Mouse (Mus musculus) erythroid progenitor cell, adult 5-6 weeks (primary cell): ENCODE results near the gene Hsd17b14. TPM values are rescaled to one million over a fixed set of nuclear protein-coding genes. Genes with fewer than 3 reads are reported as not detected.
"Not testable (repeated sequence)": the region's sequence is repeated elsewhere in the genome, so short reads cannot be mapped to it uniquely, and the experiment has no call there.

ENCODE experiments used
- ATAC-seq: replicated peaks from 2 replicates; pipeline ENCODE4 v1.8.0; 2016; ENCODE audit warnings: moderate number of reproducible peaks, mild to moderate bottlenecking, moderate TSS enrichment, inconsistent platforms; ENCODE audit not compliant: poor library complexity, low FRiP score, severe bottlenecking
- total RNA-seq, 2 experiments: library from RNA; stranded (forward) in 1 of 2; stranded (reverse) in 1 of 2; fragments of 150-400 nt in 1 of 2; fragments of 186-747, 209-891 nt in 1 of 2; gene quantifications; 2 replicates each; pipeline versions ENCODE4 v1.2.3 to v1.2.4; 2015 to 2017; ENCODE audit warnings: low replicate concordance in 2 of 2

The Hsd17b14 gene
- total RNA-seq, 2 experiments from 2014 or later = not detected

DNA sequence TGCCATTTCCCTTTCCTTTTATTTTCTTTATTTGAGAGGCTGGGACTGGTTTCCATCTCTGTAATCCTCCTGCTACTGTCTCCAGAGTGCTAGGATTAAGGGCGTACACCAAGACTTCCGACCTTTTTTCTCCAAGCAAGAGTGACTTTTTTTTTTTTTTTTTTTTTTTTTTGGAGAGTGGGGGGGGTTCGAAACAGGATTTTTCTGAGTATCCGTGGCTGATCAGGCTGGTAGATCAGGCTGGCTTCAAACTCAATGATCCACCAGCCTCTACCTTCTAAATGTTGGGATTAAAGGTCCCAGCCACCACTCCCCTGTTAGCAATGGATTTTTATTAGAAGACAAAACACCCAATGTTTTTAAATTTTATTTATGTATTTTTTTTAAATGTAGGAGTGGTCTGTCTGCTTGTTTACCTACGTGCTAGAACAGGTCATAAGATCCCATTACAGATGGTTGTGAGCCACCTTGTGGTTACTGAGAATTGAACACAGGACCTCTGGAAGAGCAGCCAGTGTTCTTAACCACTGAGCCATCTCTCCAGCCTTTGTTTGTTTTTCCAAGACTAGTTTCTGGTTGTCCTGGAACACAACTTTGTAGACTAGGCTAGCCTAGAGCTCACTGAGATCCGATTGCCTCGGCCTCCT lies 28.1 kb upstream of the Hsd17b14 start:
- ATAC-seq = no peak

DNA sequence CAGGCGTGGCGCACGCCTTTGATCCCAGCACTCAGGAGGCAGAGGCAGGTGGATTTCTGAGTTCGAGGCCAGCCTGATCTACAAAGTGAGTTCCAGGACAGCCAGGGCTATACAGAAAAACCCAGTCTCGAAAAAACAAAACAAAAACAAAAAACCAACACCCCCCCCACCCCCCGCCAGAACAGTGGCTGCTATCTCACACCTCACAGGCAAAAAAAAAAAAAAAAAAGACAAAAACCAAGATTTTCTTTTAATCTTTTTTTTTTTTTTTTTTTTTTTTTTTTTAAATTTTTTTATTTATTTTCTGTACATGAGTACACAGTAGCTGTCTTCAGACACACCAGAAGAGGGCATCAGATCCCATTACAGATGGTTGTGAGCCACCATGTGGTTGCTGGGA lies 27.5 kb upstream of the Hsd17b14 start:
- not testable (repeated sequence) for ATAC-seq

DNA sequence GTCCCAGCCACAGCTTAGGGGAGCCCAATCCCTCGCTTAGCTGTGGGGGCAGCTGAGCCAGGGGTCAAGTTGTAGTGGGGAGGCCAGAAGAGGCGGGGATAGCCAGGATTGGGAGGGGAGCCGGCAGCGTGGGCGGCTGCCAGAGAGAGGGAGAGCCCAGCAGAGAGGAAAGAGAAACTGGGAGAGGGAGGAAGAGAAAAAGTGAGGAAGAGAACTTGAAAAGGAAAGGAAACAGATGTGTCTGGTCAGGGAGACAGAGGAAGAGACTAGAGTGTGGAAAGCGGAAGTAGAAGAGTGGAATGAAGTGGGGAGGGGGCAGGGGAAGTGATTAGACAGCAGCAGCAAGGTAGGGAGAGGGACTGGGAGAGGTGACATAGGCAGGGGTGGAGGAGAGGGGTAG lies 25.2 kb upstream of the Hsd17b14 start:
- ATAC-seq = no peak

DNA sequence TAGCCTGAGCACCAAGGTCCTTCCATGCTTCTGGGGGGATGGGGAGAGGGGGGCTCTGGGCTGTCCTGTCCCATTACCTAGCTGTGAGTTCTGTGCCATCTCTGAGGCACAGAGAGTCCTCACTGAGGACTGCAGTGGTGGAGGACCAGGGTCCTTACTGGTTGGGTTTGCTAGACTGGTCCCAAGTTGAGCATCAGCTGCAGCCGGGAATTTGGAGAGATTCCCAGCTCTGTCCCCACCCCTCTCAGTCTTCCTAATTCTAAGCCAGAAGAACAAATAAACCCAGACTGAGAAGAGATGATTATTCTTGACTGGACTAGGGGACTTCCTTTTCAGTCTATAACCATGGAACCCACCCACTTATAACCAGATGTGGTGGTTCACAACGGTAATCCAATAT lies 24.1 kb upstream of the Hsd17b14 start:
- no peak for ATAC-seq

DNA sequence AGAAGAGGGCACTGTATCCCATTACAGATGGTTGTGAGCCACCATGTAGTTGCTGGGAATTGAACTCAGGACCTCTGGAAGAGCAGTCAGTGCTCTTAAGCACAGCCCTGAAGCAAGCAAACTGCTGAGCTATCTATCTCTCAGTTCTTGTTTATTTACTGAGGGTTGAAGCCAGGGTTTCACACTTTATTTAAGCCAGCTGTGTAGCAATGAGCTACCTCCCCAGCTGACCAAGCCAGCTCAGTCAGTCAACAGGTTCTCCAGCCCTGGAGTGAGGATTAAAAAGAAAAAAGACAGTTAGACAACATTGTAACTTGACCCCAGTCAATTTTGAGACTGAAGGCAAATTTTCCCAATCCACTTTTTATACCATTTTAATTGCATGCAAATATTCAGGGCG lies 19.0 kb upstream of the Hsd17b14 start:
- no peak for ATAC-seq

DNA sequence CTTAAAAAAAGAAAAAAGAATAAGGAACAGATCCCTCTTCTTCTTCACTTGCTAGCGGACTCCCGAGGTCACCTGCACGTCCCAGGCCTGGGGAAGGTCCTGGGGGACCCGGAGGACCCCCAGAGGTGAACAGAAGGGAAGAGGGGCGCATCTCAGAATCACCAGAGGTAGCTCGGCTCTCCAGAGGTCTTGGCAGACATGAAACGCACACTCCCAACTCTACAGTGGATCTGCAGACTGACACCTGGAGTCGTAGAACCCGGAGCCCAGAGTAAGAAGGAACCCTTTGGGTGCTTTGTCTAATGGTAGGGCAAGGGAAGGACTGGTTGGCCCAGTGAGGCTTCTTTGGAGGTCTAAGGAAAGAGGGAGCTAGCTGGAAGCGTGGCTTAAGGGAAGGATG lies 17.1 kb upstream of the Hsd17b14 start:
- no peak for ATAC-seq

DNA sequence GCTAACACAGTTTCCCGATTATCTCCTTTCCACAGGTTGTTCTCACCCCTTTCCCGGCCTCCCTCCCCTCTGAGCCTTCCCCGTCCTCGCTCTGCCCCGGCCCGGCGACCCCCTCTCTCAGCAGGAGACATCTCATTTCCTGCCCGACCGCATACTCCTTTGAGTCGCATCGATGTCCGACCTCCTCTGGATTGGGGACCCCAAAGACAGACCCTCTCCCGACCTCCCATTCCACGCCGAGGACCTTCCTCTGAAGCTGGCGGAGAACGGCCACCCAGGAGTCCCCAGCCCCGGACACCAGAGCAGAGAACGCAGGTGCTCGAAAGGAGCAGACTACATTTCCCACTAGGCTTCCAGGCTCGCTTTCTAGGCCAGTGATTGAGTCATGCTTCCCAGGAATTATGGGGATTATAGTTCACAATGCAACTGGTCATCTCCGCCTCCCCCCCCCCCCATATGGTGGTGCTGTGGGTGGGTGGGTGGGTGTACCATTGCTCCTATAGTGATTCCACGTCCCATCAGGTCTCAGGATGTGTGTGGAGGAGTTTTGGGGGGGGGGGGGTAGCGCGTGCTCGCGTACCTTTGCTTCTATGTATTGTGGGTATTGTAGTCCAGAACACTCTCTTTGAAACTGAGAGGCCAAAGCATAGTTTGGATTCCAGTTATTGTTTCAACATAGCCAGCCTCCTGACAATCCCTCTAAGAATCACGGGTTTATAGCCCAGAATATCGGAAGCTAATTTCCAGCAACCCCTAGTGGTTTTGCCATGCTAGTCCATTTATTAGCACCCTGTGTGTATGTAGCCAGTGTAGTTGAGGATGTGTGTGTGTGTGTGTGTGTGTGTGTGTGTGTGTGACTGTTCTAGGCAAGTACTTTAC lies 16.3 kb upstream of the Hsd17b14 start:
- no peak for ATAC-seq

DNA sequence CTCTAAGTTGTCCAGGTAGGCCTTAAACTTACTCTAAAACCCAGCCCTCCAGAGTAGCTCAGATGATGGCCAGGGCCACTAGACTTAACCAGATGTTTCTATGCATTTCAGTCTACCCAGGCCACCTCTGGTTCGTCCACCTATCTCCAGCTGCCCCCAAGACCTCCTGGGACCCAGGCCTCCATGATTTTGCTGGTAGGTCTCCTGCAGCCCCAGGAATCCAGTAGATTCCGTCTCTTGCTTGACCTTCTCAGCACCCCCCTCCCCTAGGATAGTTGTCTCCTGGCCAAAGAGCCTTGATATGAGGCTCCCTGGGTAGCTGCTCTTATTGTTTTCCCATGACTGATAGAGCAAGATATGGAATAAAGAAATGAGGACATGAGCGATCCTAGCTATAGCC lies 15.6 kb upstream of the Hsd17b14 start:
- no peak for ATAC-seq

DNA sequence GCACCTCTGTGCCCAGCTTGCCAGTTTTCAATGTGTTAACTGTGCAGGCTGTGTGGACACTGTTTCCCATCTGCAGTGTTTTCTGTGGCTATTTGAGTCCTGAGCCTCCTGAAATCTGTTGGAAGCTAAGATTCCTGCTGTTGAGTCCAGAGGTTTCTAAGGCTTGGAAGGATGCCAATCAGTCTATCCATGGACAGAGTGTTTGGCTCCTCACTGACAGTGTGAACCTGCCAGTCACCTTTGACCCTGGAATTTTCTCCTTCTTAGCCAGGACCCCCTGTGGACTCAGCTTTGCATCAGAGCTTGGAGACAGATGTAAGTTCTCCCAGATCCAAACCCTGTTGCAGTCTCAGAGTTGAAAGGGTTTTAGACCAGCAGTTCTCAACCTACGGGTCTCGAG lies 14.5 kb upstream of the Hsd17b14 start:
- ATAC-seq = no peak

DNA sequence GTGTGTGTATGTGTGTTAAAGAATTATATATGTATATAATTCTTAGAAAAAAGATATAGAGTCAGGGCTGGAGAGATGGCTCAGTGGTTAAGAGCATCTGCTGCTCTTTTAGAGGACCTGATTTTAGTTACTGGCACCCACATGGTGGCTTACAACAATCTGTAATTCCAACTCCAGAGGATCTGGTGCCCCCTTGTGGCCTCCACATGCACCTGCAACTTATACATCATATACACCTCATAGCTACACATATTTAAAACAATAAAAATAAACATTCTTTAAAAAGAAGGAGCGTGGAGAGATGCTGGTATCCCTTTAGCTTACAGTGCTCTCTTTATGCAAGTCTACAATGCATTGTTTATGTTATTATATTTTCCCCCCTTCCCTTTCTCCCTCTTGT lies 10.2 kb upstream of the Hsd17b14 start:
- ATAC-seq = no peak

DNA sequence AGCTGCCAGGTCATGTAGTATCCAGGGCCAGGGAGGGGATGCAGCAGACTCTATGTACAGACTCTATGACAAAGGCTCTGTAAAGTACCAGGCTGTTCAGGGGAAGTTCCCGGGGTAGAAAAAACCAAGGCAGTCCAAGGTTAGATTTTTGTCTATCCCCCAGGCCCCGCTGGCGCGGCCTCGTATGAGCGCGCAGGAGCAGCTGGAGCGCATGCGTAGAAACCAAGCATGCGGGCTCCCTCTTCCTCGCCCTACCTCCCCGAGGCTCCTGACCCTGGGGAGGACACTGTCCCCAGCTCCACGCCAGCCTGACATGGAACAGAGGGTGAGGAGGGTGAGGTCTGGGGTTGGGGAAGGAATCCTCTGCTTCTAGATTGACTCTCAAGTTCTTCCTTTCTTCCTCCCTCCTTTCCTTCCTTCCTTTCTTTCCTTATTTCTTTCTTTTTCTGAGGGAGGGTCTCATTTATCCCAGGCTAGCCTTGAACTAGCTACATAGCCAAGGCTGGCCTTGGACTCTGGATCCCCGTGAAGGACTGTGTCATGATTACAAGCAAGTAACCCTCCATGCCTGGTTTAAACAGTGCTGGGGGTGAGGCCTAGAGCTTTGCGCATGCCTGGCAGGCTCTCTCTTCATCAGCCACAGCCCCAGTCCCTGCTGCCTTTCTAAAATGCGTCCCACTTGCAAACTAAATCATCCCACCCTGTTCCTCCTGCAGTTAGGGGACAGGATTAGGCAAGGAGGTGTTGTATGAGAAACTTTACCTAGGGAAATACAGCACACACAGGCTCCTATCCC lies 4.9 kb upstream of the Hsd17b14 start:
- no peak for ATAC-seq

DNA sequence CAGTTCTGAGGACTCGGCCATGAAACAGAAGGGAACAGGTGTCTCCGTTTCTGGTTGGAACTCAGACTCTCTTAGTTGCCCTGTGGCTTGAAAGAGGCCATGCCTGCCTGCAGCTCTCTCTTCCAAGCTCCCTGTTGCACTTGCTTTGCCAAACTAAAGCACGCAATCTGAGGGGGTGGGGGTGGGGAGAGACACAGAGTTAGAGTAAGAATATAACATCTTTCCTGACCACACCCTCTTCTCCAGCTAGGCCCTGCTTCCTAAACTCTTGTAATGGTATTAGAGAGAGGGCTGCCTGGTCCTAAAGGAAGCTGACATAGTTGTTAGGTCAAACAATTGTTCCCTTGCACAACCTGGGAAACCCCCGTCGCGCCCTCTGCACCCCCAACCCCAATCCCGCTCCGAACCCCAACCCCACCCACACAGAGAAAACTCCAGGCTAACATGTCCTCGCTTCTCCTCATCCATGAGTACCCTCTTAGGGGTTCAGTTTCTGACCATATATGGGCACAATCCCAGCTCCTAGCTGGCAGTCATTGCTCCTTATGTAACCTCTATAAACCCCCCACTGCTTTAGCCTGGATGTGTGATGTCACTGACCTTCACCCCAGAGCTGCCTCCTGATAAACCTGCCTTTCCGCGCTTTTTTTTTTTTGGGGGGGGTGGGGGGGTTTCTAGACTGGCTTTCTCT lies 3.7 kb upstream of the Hsd17b14 start:
- no peak for ATAC-seq

DNA sequence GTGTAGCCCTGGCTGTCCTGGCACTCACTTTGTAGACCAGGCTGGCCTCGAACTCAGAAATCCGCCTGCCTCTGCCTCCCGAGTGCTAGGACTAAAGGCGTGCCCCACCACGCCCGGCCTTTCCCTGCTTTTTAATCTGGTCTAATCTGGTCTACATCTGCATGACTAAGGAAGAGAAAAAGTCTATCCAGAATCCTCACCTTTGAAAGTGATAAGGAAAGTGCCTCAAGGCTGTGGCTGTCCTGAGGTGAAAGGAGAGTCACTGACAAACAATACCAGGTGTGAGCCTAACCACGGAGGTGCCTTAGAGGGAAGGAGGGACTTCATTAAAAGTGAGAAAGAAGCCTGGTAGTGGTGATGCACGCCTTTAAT lies 3.2 kb upstream of the Hsd17b14 start:
- ATAC-seq = no peak

DNA sequence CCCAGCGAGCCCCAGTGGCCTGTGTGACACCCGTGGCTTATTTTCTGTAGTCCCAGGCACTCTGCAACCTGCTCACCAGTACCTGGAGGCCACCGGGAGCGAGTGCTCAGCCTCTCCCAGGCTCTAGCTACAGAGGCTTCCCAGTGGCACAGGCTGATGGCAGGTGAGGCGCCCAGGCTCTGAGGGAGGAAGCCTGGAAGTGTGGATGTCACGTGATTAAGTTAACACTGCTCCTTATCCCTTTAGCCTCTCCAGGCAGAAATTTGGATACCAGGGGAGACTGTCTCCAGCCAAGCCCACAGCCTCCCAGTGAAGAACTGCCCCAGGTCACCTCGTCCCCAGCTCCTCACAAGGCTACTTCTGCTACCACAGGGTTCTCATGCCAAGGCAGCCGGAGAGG lies 1.2 kb upstream of the Hsd17b14 start:
- no peak for ATAC-seq

DNA sequence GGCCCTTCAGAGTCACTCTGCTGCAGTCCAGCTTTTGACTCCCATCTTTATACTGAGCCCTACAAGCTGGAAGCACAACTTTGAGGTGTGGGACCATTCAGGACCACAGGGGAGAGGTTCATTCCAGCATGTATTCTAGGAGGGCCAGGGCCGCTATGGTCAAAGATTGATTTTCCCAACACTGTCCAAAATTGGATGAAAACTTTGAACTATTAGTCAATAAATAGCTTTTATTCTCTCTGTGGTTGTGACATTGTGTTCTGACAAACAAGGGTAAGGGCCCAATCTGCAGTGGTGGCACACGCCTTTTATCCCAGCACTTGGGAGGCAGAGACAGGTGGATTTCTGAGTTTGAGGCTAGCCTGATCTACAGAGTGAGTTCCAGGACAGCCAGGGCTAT lies 703 bp upstream of the Hsd17b14 start:
- no peak for ATAC-seq

DNA sequence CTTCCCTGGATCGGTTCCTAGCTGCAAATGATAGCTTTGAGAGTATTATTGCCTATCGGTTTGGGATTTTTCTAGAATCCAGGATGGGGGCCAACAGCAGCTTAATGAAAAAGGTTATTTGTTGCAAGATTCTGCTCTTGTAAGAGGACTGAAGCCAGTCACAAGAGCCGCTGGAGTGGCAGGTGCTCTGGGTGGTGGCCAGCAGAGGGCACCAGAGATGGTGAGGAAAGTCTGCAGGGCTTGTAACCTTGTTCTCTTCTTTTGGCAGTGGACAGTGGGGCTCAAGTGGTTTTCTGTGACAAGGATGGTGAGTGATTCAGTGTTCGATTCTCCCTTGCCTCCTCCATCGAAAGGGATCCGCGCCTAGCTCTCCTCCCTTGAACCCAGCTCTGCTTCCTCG lies 1.1 kb downstream of the Hsd17b14 start:
- ATAC-seq = peak; percentile 75

DNA sequence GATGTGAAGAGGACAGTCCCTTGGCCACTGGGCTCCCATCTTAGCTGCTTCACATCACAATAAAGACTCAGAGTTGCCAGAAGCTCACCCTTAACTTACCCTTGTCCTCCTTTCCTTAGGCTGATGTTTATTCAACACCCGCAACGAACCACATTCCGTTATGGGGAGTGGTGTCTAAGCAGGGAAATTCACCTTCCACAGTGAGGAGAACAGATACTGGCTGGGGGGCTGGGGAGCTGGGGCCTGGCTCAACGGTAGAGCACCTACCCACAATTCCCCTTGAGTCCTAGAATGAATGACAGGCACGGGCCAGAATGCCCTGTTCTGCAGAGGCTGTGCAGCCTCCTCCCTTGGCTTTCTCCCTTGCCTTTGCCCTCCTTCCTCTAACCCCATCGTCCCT lies 4.2 kb downstream of the Hsd17b14 start:
- ATAC-seq = no peak

DNA sequence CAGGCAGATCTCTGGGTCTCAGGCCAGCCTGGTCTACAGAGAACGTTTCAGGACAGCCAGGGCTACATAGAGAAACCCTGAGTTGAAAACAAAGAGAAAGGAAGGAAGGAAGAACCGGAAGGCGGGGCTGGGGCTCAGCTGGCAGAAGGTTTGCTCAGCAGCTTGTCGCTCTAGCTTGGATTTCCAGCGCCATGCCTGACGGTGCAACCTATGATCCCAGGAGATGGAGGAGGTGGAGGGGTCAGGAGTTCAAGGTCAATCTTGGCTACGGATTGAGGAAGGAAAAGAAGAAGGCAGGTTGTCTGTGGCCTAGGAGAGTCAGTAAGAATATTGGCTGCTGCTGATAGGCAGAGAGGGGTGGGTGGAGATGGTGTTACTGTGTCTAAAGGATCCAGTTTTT lies 5.5 kb downstream of the Hsd17b14 start:
- no peak for ATAC-seq

DNA sequence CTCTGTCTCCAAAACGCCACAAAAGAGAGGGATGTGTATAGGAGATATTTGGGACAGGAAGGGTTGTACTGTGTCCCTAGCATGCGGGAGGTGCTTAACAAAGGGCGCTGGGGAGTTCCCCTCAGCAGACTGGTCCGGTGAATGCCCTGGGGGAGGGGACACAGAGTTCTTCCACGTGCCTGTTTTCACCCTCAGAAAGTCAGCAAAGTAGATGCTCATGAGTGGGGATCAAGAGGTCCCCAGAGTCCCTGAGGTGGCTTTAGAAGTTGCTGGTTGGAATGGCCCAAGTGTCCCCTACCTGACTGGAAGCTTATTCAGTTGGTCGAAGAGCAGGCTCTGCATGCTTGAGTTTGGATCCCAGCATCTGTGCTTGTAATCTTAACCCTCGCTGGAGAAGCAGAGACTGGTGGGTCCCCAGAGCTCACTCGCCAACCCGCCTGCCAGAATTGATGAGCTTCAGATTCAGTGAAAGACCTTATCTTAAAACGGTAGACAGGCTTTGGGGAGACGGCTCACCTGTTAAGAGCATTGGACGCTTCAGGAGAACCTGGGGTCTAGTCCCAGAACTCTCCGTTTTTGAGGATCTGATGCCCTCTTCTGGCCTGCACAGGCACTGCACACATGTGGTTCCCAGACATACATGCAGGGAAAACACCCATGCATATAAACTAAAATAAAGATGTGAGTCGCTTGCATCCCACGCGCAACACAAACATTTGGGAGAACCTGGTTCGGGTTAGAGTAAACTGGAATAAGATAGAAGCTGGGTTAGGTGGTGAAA lies 6.3 kb downstream of the Hsd17b14 start:
- ATAC-seq = peak; percentile 81
